Mouse (Mus musculus) stomach, embryonic 16.5 days (tissue): ENCODE results near the gene Tmem107. TPM values are rescaled to one million over a fixed set of nuclear protein-coding genes. Genes with fewer than 3 reads are reported as not detected.

Experiments
- ATAC-seq: fragments of 200-750 bp; cut with Nextera tagmentation; 2 replicates; pipeline ENCODE4 v1.8.0; 2017; ENCODE audit warnings: moderate number of reproducible peaks, moderate TSS enrichment; ENCODE audit not compliant: insufficient read depth, low FRiP score
- H3K27ac ChIP-seq: fragments of 300-500 bp; sonication (generic); 2 replicates; pipeline ENCODE4 v1.5.1; 2014; ENCODE audit warnings: low read length
- H3K27me3 ChIP-seq: fragments of 300-500 bp; sonication (generic); 2 replicates; pipeline ENCODE4 v1.6.1; 2014; ENCODE audit warnings: low read length, control low read depth, mixed read lengths; ENCODE audit not compliant: control insufficient read depth, insufficient read depth
- H3K36me3 ChIP-seq: fragments of 300-500 bp; sonication (generic); 2 replicates; pipeline ENCODE4 v1.6.1; 2014; ENCODE audit warnings: low read length; ENCODE audit not compliant: control insufficient read depth, insufficient read depth
- H3K4me1 ChIP-seq: fragments of 300-500 bp; sonication (generic); 2 replicates; pipeline ENCODE4 v1.6.1; 2014; ENCODE audit warnings: low read length, control low read depth, mixed read lengths; ENCODE audit not compliant: control insufficient read depth, insufficient read depth
- H3K4me2 ChIP-seq: fragments of 300-500 bp; sonication (generic); 2 replicates; pipeline ENCODE4 v1.6.1; 2014; ENCODE audit warnings: low read depth, low read length, mixed read lengths
- H3K4me3 ChIP-seq: fragments of 300-500 bp; sonication (generic); replicated peaks from 2 replicates; pipeline ENCODE4 v1.5.1; 2014; ENCODE audit warnings: mild to moderate bottlenecking, low read length
- H3K9ac ChIP-seq: fragments of 300-500 bp; sonication (generic); 2 replicates; pipeline ENCODE4 v1.6.1; 2014; ENCODE audit warnings: low read length
- H3K9me3 ChIP-seq: fragments of 300-500 bp; sonication (generic); replicated peaks from 2 replicates; pipeline ENCODE4 v1.6.1; 2016; ENCODE audit warnings: low read length, control low read depth; ENCODE audit not compliant: control insufficient read depth
- WGBS: fragments of 180-500 bp; shearing (Covaris S2); extraction: QIAGEN DNeasy Blood & Tissue Kit; methylation state at CpG from one replicate; pipeline ENCODE4 v1.1.7; 2014; 5-methylcytosine and 5-hydroxymethylcytosine counted together
- polyA plus RNA-seq: library from polyadenylated mRNA; unstranded; fragments of >200 nt; fragmentation: Nextera tagmentation; extraction: Ambion mirVana; gene quantifications from 2 replicates; pipeline ENCODE4 v1.2.1, GENCODE M21; 2015

The Tmem107 gene
- polyA plus RNA-seq, 1 experiment from 2014 or later, result 62.1 TPM

DNA sequence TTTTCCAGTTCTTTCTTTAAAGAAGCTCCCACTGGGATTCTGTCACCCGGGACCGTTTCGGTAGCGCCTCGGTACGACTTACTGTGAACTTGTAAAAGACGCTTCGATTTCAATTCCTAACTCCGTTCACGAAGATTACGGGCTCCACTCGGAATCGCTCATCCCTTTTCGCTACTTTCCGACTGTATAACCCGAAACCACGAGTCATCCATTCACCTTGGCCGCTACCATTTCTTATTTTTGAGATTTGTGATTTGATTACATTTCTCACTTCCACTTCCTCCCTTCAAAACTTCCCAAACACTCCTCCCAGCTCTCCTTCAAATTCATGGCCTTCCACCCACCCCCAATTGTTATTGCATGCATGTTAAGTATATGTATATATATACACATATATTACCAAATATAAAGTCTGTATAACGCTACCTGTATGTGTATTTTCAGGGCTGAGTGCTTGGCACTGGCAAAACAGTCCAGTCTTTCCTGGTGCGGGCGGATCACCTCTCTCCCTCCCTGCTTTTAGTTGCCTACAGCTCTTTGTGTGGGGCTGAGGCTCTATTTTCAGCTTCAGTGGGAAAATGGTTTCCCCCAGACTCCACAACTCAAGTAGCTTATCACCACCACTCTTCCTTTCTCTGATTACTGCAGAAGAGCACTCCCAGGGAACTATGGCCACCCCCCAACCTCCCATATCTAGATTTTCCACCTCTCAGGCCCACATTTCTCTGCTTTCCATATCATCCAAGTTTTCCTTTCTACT is 40.6 kb downstream of the Tmem107 start:
- WGBS, result 8% methylated on average over 21 of the region's 21 CpGs
- Histone ChIP-seq H3K27me3 (no peaks in the 10 kb centered on the region), H3K4me2 (peak overlapping the region; percentile 58), H3K9me3 (no peaks in the 10 kb centered on the region), H3K9ac (peak overlapping the region; percentile 64), H3K4me3 (peak overlapping the region; percentile 53), H3K36me3 (peaks cover 6% of the 10 kb centered on the region), H3K4me1 (no peaks in the 10 kb centered on the region), H3K27ac (no peak overlapping the region)
- no peak for ATAC-seq

GRCm38 (mm10) chr11:69111865-69112264 is 41.3 kb downstream of the Tmem107 start:
- 56% methylated on average over 4 of the region's 4 CpGs for WGBS
- Histone ChIP-seq H3K4me2 (no peak overlapping the region), H3K27me3 (no peaks in the 10 kb centered on the region), H3K36me3 (peaks cover 5% of the 10 kb centered on the region), H3K9me3 (no peaks in the 10 kb centered on the region), H3K4me3 (no peak overlapping the region), H3K27ac (no peak overlapping the region), H3K4me1 (no peaks in the 10 kb centered on the region), H3K9ac (no peak overlapping the region)
- no peak for ATAC-seq

GRCm38 (mm10) chr11:69114018-69114417 is 43.4 kb downstream of the Tmem107 start:
- no peak overlapping the region for H3K4me2 ChIP-seq
- no peaks in the 10 kb centered on the region for H3K27me3 ChIP-seq
- no peak for ATAC-seq
- H3K9ac ChIP-seq, result no peak overlapping the region
- H3K4me3 ChIP-seq, result no peak overlapping the region
- no peaks in the 10 kb centered on the region; the same call in 1 of the 2 replicates for H3K36me3 ChIP-seq
- 71% methylated on average over 3 of the region's 3 CpGs for WGBS
- H3K9me3 ChIP-seq, result no peaks in the 10 kb centered on the region
- H3K27ac ChIP-seq, result no peak overlapping the region
- peaks cover 3% of the 10 kb centered on the region for H3K4me1 ChIP-seq

DNA sequence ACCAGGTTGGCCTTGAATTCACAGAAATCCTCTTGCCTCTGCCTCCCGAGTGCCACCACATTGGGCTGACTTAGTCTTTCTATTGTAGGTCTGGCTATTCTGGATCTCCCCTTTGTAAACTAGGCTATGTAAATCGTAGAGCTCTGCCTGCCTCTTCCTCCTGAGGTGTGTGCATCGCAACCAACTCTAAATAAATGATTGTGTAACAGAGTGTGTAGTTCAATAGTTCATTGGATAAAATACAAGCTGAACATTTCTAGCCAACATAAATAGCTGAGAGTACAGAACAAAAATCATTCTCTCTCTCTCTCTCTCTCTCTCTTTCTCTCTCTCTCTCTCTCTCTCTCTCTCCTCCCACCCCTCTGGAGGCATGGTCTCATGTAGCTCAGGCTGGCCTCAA is 44.0 kb downstream of the Tmem107 start:
- Histone ChIP-seq H3K27me3 (no peaks in the 10 kb centered on the region), H3K4me3 (no peak overlapping the region), H3K4me1 (peaks cover 8% of the 10 kb centered on the region), H3K36me3 (no peaks in the 10 kb centered on the region), H3K9ac (no peak overlapping the region), H3K27ac (no peak overlapping the region), H3K9me3 (no peaks in the 10 kb centered on the region), H3K4me2 (no peak overlapping the region)
- 79% methylated on average over 3 of the region's 3 CpGs for WGBS
- no peak for ATAC-seq

- 42% methylated on average over 5 of the region's 5 CpGs for WGBS
Measured at GRCm38 (mm10) chr11:69116843-69117242, 46.2 kb downstream of the Tmem107 start.

GRCm38 (mm10) chr11:69117737-69118695 is 47.4 kb downstream of the Tmem107 start:
- Histone ChIP-seq H3K36me3 (no peaks in the 10 kb centered on the region), H3K27ac (peak overlapping the region; percentile 87), H3K4me2 (peak overlapping the region; percentile 69), H3K9me3 (no peaks in the 10 kb centered on the region), H3K4me3 (peak overlapping the region; percentile 66), H3K4me1 (peaks cover 21% of the 10 kb centered on the region), H3K27me3 (no peaks in the 10 kb centered on the region), H3K9ac (peak overlapping the region; percentile 77)
- WGBS, result under 1% methylated on average over 45 of the region's 45 CpGs
- peak; percentile 34 for ATAC-seq

More at GRCm38 (mm10) chr11:69116843-69117242, 46.2 kb downstream of the Tmem107 start:
- no peak overlapping the region for H3K9ac ChIP-seq
- no peak for ATAC-seq
- no peaks in the 10 kb centered on the region for H3K27me3 ChIP-seq
- H3K4me3 ChIP-seq, result no peak overlapping the region
- H3K9me3 ChIP-seq, result no peaks in the 10 kb centered on the region
- peak overlapping the region; percentile 69; the same call in 1 of the 2 replicates for H3K4me2 ChIP-seq
- no peaks in the 10 kb centered on the region for H3K36me3 ChIP-seq
- peaks cover 21% of the 10 kb centered on the region for H3K4me1 ChIP-seq
- H3K27ac ChIP-seq, result no peak overlapping the region

- Histone ChIP-seq H3K27me3 (no peaks in the 10 kb centered on the region), H3K4me3 (peak overlapping the region; percentile 66), H3K9me3 (no peaks in the 10 kb centered on the region), H3K27ac (no peak overlapping the region; the same call in 1 of the 2 replicates), H3K36me3 (no peaks in the 10 kb centered on the region), H3K9ac (0 out of 2 replicates have a peak overlapping the region, but pooled peaks have one; percentile 23), H3K4me2 (peak overlapping the region; percentile 95), H3K4me1 (peaks cover 21% of the 10 kb centered on the region)
- 2% methylated on average over 15 of the region's 15 CpGs for WGBS
- ATAC-seq, result no peak
Measured at GRCm38 (mm10) chr11:69118765-69119164, 48.2 kb downstream of the Tmem107 start.

GRCm38 (mm10) chr11:69119446-69120155 is 49.0 kb downstream of the Tmem107 start:
- H3K27me3 ChIP-seq, result no peaks in the 10 kb centered on the region
- no peak for ATAC-seq
- peaks cover 21% of the 10 kb centered on the region for H3K4me1 ChIP-seq
- no peaks in the 10 kb centered on the region for H3K36me3 ChIP-seq
- H3K9me3 ChIP-seq, result no peaks in the 10 kb centered on the region
- peak overlapping the region; percentile 57 for H3K4me3 ChIP-seq
- peak overlapping the region; percentile 95 for H3K4me2 ChIP-seq
- H3K27ac ChIP-seq, result no peak overlapping the region
- WGBS, result 49% methylated on average over 14 of the region's 14 CpGs
- H3K9ac ChIP-seq, result peak overlapping the region; percentile 65; the same call in 1 of the 2 replicates
